Mouse (Mus musculus): Measurements from ENCODE around the gene Mark3. TPM values are rescaled to one million over a fixed set of nuclear protein-coding genes. Genes with fewer than 3 reads are reported as not detected.

The Mark3 gene
- total and polyA plus RNA-seq, 2 experiments from 2014 or later, result 41.3 to 112 TPM

- no peak overlapping the region for H3K27ac ChIP-seq (ENCODE audit: low read depth, low read length)
These were observed 95.6 kb downstream of the Mark3 start for GRCm38 (mm10) chr12:111669961-111670360.

GRCm38 (mm10) chr12:111670371-111670971, 96.1 kb downstream of the Mark3 start:
- Histone ChIP-seq H3K27ac (ENCODE audit: low read depth, low read length) (peak overlapping the region; percentile 89), H3K27me3 (ENCODE audit: insufficient read depth, low read length) (no peaks in the 10 kb centered on the region), H3K9me3 (ENCODE audit: low read length) (no peaks in the 10 kb centered on the region), H3K4me2 (ENCODE audit: low read depth, low read length, poor library complexity, severe bottlenecking) (peak overlapping the region; percentile 63), H3K4me3 (ENCODE audit: low read depth, low read length) (peak overlapping the region; percentile 88), H3K9ac (replicated peaks; ENCODE audit: low read length, poor library complexity, severe bottlenecking) (peak overlapping the region; percentile 99), H3K36me3 (ENCODE audit: insufficient read depth, low read length) (no peaks in the 10 kb centered on the region), H3K4me1 (ENCODE audit: insufficient read depth, low read length) (0 out of 2 replicates have a peak, but pooled peaks cover 10% of the 10 kb centered on the region)
- no peak for ATAC-seq (ENCODE audit: low FRiP score)
- WGBS, result 4% methylated on average over 26 of the region's 29 CpGs
- peak; percentile 42 for DNase-seq (ENCODE audit: low spot score)
- no peak for TF ChIP-seq CTCF (IDR thresholded peaks at IDR 0.05)

More at GRCm38 (mm10) chr12:111669961-111670360, 95.6 kb downstream of the Mark3 start:
- Histone ChIP-seq H3K4me1 (ENCODE audit: insufficient read depth, low read length) (0 out of 2 replicates have a peak, but pooled peaks cover 10% of the 10 kb centered on the region), H3K4me2 (ENCODE audit: low read depth, low read length, poor library complexity, severe bottlenecking) (peak overlapping the region; percentile 63), H3K27me3 (ENCODE audit: insufficient read depth, low read length) (no peaks in the 10 kb centered on the region), H3K36me3 (ENCODE audit: insufficient read depth, low read length) (no peaks in the 10 kb centered on the region), H3K4me3 (ENCODE audit: low read depth, low read length) (peak overlapping the region; percentile 88), H3K9me3 (ENCODE audit: low read length) (no peaks in the 10 kb centered on the region), H3K9ac (replicated peaks; ENCODE audit: low read length, poor library complexity, severe bottlenecking) (peak overlapping the region; percentile 99)
- DNase-seq (ENCODE audit: low spot score) (no peak), ATAC-seq (ENCODE audit: low FRiP score) (no peak)
- no peak for TF ChIP-seq CTCF (IDR thresholded peaks at IDR 0.05)
- 23% methylated on average over 8 of the region's 8 CpGs for WGBS

DNA sequence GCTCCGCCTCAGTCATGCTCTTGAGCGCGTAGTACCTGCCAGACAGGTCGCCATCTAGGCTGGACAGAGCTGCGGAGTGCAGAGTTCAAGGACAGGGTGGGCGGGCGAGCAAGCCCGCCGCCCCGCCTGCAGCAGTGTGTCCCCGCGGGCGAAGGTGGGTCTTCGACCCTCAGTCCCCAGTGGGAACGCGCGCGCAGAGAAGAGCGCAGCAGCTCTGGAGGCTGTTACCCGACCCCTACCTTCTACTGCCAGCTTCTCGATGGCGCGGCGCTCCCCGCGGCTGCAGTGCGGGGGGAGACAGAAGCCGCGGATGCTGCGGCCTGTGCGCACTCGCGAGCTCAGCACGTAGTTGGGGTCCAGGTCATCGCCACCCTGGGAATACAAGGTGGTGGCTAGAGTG, 96.7 kb downstream of the Mark3 start:
- Histone ChIP-seq H3K36me3 (ENCODE audit: insufficient read depth, low read length) (no peaks in the 10 kb centered on the region), H3K4me3 (ENCODE audit: low read depth, low read length) (peak overlapping the region; percentile 88), H3K9me3 (ENCODE audit: low read length) (no peaks in the 10 kb centered on the region), H3K4me2 (ENCODE audit: low read depth, low read length, poor library complexity, severe bottlenecking) (peak overlapping the region; percentile 63), H3K27me3 (ENCODE audit: insufficient read depth, low read length) (no peaks in the 10 kb centered on the region), H3K9ac (replicated peaks; ENCODE audit: low read length, poor library complexity, severe bottlenecking) (peak overlapping the region; percentile 99), H3K4me1 (ENCODE audit: insufficient read depth, low read length) (0 out of 2 replicates have a peak, but pooled peaks cover 10% of the 10 kb centered on the region), H3K27ac (ENCODE audit: low read depth, low read length) (peak overlapping the region; percentile 89)
- ATAC-seq (ENCODE audit: low FRiP score) (peak; percentile 15), DNase-seq (ENCODE audit: low spot score) (peak; percentile 42)
- WGBS, result 0% methylated on average over 25 of the region's 35 CpGs
- no peak for TF ChIP-seq CTCF (IDR thresholded peaks at IDR 0.05)

DNA sequence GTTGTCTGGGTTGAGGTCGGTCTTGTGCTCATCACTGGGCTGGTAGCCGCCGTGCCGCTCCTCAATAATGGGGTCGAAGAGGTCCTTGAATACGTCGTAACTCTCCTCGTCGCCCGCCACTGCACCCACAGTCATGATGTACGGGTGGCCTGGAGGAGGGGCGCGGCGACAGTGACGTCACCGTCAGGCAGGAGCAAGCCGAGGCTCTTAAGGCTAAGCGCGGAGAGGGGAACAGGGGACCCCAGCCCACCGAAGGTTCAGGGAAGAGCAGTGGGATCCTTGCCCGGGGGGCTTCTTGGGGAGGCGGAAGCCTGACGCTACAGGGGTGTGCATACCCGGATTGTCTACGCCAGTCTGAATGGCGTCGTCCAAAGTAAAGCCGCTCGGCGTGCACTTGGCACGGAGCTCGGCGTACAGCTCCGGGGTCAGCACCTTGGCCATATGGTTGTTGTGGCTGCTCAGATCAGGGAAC, 97.1 kb downstream of the Mark3 start:
- ATAC-seq (ENCODE audit: low FRiP score) (peak; percentile 62), DNase-seq (ENCODE audit: low spot score) (peak; percentile 75)
- whole genome bisulfite sequencing, result under 1% methylated on average over 34 of the region's 34 CpGs
- Histone ChIP-seq H3K4me1 (ENCODE audit: insufficient read depth, low read length) (0 out of 2 replicates have a peak, but pooled peaks cover 10% of the 10 kb centered on the region), H3K9ac (replicated peaks; ENCODE audit: low read length, poor library complexity, severe bottlenecking) (peak overlapping the region; percentile 99), H3K27me3 (ENCODE audit: insufficient read depth, low read length) (no peaks in the 10 kb centered on the region), H3K9me3 (ENCODE audit: low read length) (no peaks in the 10 kb centered on the region), H3K4me3 (ENCODE audit: low read depth, low read length) (peak overlapping the region; percentile 88), H3K36me3 (ENCODE audit: insufficient read depth, low read length) (no peaks in the 10 kb centered on the region), H3K27ac (ENCODE audit: low read depth, low read length) (peak overlapping the region; percentile 89), H3K4me2 (ENCODE audit: low read depth, low read length, poor library complexity, severe bottlenecking) (peak overlapping the region; percentile 63)
- no peak for TF ChIP-seq CTCF (IDR thresholded peaks at IDR 0.05)

GRCm38 (mm10) chr12:111672176-111672575, 97.9 kb downstream of the Mark3 start, which contains the start of gene Ckb:
Gene Ckb (minus strand): TSS chr12:111672338.
- DNase-seq (ENCODE audit: low spot score), result peak; percentile 97
- peak within 1 kb of the TSS; percentile 99 for H3K9ac ChIP-seq (replicated peaks; ENCODE audit: low read length, poor library complexity, severe bottlenecking)

DNA sequence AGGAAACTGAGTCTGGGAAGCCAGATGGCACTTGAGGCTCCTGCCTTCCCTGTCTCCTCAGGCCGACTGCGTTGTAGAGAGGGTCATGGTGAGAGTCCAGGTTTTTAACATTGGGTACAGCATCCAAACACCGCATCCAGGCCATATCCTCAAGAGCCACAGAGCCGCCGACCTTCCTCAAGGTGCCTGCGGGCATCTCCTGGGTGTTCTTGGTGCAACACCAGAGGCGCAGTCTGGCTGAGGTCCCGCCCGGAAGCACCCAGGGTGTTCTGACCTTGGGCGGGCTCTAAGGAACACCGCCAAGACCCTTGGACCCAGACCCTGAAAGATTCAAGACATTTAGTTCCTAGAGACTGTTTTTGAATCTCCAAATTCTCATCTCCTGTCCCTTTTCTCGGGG, 98.3 kb downstream of the Mark3 start:
- TF ChIP-seq CTCF (IDR thresholded peaks at IDR 0.05), result no peak
- Histone ChIP-seq H3K9ac (replicated peaks; ENCODE audit: low read length, poor library complexity, severe bottlenecking) (peak overlapping the region; percentile 99), H3K9me3 (ENCODE audit: low read length) (no peaks in the 10 kb centered on the region), H3K27me3 (ENCODE audit: insufficient read depth, low read length) (no peaks in the 10 kb centered on the region), H3K4me2 (ENCODE audit: low read depth, low read length, poor library complexity, severe bottlenecking) (peak overlapping the region; percentile 63), H3K4me3 (ENCODE audit: low read depth, low read length) (peak overlapping the region; percentile 88), H3K27ac (ENCODE audit: low read depth, low read length) (peak overlapping the region; percentile 89), H3K36me3 (ENCODE audit: insufficient read depth, low read length) (no peaks in the 10 kb centered on the region), H3K4me1 (ENCODE audit: insufficient read depth, low read length) (0 out of 2 replicates have a peak, but pooled peaks cover 15% of the 10 kb centered on the region)
- DNase-seq (ENCODE audit: low spot score) (no peak), ATAC-seq (ENCODE audit: low FRiP score) (no peak; the same call in 1 of the 2 replicates)
- 6% methylated on average over 12 of the region's 12 CpGs for WGBS

More at GRCm38 (mm10) chr12:111672176-111672575, 97.9 kb downstream of the Mark3 start, which contains the start of gene Ckb:
- peak; percentile 86 for ATAC-seq (ENCODE audit: low FRiP score)
- TF ChIP-seq CTCF (IDR thresholded peaks at IDR 0.05), result no peak
- Histone ChIP-seq H3K9me3 (ENCODE audit: low read length) (no peaks in the 10 kb centered on the region), H3K4me3 (ENCODE audit: low read depth, low read length) (peak within 1 kb of the TSS; percentile 88), H3K36me3 (ENCODE audit: insufficient read depth, low read length) (no peaks in the 10 kb centered on the region), H3K27ac (ENCODE audit: low read depth, low read length) (peak within 1 kb of the TSS; percentile 89), H3K4me2 (ENCODE audit: low read depth, low read length, poor library complexity, severe bottlenecking) (peak within 1 kb of the TSS; percentile 63), H3K27me3 (ENCODE audit: insufficient read depth, low read length) (no peaks in the 10 kb centered on the region), H3K4me1 (ENCODE audit: insufficient read depth, low read length) (0 out of 2 replicates have a peak, but pooled peaks cover 12% of the 10 kb centered on the region)
- under 1% methylated on average over 28 of the region's 31 CpGs for WGBS

All from midbrain, postnatal 0 days (tissue).